Mouse (Mus musculus): Measurements from ENCODE around the gene Upk2.

DNA sequence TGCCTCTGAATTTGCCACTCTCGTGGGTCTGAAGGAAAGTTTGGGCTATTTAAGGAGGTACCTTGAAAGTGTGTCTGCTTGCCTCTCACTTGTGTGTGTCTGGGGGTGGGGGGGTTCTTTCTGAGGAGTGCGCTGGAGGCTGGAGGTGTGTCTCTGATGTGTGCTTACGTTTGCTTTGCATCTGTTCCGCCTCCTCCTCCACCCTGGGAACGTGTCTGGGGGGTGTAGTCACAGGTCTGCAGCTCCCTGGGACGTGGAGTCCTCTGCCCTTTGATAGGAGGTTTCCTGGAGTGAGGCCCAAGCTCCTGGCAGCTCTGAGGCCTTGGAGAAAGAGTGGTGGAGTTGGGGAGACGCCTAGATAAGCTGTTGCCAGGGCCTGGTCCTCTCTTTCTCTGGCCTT is 32.7 kb upstream of the Upk2 start:
- TF ChIP-seq CTCF (IDR thresholded peaks at IDR 0.05; ENCODE audit: low read depth, low read length): no peak
- 0 out of 2 replicates have a peak, but pooled peaks have one; percentile 17 for TF ChIP-seq POLR2A (IDR thresholded peaks at IDR 0.05; ENCODE audit: extremely low read depth, insufficient read depth, low read length)

Data from liver, adult 2 months (tissue).